Mouse (Mus musculus): Measurements from ENCODE around the gene Mal.

Gene Mal

GRCm38 (mm10) chr2:127656086-127656720, at the start of gene Mal:
Gene Mal (minus strand): TSS chr2:127656695.
- in situ Hi-C loops (cut with MboI; ENCODE audit: low sequenced_read_pairs), result no loop called here

GRCm38 (mm10) chr2:127705267-127705666, 48.8 kb upstream of the Mal start:
- in situ Hi-C loops (cut with MboI; ENCODE audit: low sequenced_read_pairs), result no loop called here

- in situ Hi-C loops (cut with MboI; ENCODE audit: low sequenced_read_pairs), result no loop called here
Observed at GRCm38 (mm10) chr2:127689239-127689638, 32.7 kb upstream of the Mal start.

- in situ Hi-C loops (cut with MboI; ENCODE audit: low sequenced_read_pairs), result no loop called here
Observed at GRCm38 (mm10) chr2:127683687-127684331, 27.3 kb upstream of the Mal start.

GRCm38 (mm10) chr2:127667843-127668506, 11.5 kb upstream of the Mal start:
- in situ Hi-C loops (cut with MboI; ENCODE audit: low sequenced_read_pairs), result no loop called here

DNA sequence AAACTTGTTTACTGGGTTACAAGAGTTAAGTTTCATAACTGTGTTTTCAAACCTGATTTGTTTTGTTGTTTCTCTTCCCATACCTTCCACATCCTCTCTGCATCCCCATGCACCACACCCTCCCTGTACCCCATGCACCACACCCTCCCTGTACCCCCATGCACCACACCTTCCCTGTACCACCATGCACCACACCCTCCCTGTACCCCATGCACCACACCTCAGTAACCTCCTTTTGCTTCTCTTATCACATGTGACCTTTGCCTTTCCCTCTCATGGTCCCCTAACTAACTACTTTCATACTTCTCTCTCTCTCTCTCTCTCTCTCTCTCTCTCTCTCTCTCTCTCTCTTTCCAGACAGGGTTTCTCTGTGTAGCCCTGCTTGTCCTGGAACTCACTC, 10.5 kb upstream of the Mal start:
- in situ Hi-C loops (cut with MboI; ENCODE audit: low sequenced_read_pairs), result no loop called here

- in situ Hi-C loops (cut with MboI; ENCODE audit: low sequenced_read_pairs), result no loop called here
Observed at GRCm38 (mm10) chr2:127662708-127663107, 6.2 kb upstream of the Mal start.

GRCm38 (mm10) chr2:127655419-127655818, 1.1 kb downstream of the Mal start:
- in situ Hi-C loops (cut with MboI; ENCODE audit: low sequenced_read_pairs), result no loop called here

DNA sequence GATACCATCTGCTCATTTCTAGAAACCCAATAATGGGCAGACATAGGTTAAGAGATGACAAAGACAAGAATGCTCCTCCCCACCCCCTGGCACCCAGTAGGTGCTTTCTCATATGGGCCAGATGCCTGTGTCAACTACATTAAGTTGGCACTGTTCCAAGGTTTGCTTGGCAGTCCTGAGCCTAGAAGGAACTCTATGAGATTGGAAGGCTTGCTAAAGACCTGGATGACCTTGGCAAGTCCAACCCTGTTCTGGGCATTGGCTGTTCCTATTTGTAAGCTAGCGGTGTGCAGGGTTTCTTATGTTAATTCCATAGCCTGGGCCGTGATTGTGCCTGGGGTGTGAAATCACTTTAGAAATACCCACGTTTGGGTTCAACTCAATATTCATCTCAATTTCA, 1.7 kb downstream of the Mal start:
- in situ Hi-C loops (cut with MboI; ENCODE audit: low sequenced_read_pairs), result no loop called here

DNA sequence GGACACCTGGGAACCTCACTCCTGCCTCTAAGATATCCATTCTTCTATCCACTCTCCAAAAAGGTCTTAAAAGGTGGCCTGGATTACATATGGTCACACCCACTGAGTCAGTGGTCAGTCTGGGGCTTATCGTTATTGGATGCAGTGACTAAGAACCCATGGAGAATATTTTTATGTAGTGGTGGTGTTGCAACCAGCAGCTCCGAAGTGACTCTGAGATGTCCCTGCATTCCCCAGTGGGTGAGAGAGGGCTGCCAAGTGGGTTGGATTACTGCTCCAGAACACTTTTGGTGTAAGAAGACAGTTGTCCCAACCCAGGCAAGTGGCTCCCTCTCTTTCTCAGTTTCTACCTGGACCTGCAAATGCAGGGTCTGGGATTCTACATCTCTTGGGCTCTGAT, 3.7 kb downstream of the Mal start:
- in situ Hi-C loops (cut with MboI; ENCODE audit: low sequenced_read_pairs), result no loop called here

- in situ Hi-C loops (cut with MboI; ENCODE audit: low sequenced_read_pairs), result no loop called here
Observed at GRCm38 (mm10) chr2:127652335-127652734, 4.2 kb downstream of the Mal start.

GRCm38 (mm10) chr2:127651601-127652000, 4.9 kb downstream of the Mal start:
- in situ Hi-C loops (cut with MboI; ENCODE audit: low sequenced_read_pairs), result no loop called here

GRCm38 (mm10) chr2:127649921-127650320, 6.6 kb downstream of the Mal start:
- in situ Hi-C loops (cut with MboI; ENCODE audit: low sequenced_read_pairs), result no loop called here

GRCm38 (mm10) chr2:127648145-127648544, 8.3 kb downstream of the Mal start:
- in situ Hi-C loops (cut with MboI; ENCODE audit: low sequenced_read_pairs), result no loop called here

DNA sequence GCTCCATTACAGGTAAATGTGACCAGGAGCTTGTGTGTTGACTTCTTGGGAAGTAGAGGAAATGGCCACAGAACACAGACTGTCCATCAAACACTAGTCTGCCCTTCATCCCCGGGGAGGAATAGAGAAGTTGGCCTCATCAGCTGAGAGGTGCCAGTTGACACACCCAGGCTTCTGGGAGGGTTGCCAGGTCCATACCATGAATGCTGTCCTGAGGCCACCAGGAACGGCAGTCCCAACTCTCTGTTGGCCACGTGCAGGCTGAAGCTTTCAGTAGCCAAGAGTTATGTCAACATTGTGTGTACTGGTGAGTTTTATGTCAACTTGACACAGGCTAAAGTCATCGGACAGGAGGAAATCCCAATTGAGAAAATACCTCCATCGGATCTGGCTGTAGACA, 9.6 kb downstream of the Mal start:
- in situ Hi-C loops (cut with MboI; ENCODE audit: low sequenced_read_pairs), result no loop called here

- in situ Hi-C loops (cut with MboI; ENCODE audit: low sequenced_read_pairs), result no loop called here
Observed at GRCm38 (mm10) chr2:127643728-127644704, 12.5 kb downstream of the Mal start.

- in situ Hi-C loops (cut with MboI; ENCODE audit: low sequenced_read_pairs), result no loop called here
Observed at GRCm38 (mm10) chr2:127638973-127639372, 17.5 kb downstream of the Mal start.

DNA sequence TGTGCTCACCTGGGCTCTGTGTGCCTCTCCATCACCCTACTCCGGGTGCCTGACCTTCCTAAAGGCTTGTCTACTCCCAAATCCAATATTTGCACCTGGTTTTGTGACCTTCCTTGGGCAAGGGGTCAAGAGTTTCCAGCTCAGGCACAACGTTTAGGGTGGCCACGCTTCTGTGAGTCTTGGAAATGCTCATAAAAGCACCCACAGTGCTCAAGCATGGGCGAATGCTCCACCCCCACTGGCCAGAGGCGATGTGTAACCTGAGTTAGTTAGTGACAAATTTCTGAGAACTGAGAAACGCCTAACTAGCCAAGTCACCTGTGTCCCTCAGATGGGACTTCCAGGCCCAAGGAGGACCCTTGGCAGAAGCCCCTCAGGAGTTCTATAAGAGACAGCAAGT, 20.9 kb downstream of the Mal start:
- in situ Hi-C loops (cut with MboI; ENCODE audit: low sequenced_read_pairs), result no loop called here

DNA sequence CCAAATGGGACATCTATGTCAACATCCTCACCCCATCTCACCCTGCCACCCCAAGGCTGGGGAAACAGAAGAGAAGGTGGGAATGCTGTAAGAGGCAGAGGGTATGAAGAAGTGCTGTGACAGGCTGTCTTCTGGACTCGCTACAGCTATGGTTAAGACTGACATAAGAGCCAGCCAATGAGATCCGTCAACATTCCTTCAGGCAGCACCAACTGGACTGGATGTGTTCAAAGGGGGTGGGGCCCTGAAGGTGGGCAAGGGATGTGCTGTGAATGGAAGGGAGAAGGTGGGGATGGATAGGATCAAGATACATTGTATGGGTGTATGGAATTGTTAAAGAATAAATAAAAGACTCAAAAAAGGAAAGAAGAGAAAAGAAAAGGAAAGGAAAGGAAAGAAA, 23.9 kb downstream of the Mal start:
- in situ Hi-C loops (cut with MboI; ENCODE audit: low sequenced_read_pairs), result no loop called here

- in situ Hi-C loops (cut with MboI; ENCODE audit: low sequenced_read_pairs), result no loop called here
Observed at GRCm38 (mm10) chr2:127627990-127628570, 28.4 kb downstream of the Mal start.

DNA sequence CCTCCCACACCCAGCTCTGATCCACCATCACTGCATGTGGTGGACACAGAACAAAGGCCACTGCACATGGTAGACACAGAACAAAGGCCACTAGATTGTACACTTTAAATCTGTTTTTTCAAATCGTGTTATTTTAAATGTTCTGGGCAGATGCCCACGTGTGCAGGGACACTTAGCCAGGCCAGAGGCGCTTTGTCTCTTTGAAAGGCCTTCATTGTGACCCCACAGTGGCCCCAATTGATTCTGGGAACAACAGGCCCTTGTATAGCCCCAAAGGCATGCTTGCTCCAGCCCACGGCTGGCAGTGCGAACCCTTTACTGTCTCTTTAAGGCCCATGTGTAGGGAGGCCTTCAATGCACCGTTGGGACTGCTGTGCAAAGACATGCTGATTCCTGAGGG, 29.1 kb downstream of the Mal start:
- in situ Hi-C loops (cut with MboI; ENCODE audit: low sequenced_read_pairs), result no loop called here
